Mouse (Mus musculus): ENCODE data around the gene Zfp689.

DNA sequence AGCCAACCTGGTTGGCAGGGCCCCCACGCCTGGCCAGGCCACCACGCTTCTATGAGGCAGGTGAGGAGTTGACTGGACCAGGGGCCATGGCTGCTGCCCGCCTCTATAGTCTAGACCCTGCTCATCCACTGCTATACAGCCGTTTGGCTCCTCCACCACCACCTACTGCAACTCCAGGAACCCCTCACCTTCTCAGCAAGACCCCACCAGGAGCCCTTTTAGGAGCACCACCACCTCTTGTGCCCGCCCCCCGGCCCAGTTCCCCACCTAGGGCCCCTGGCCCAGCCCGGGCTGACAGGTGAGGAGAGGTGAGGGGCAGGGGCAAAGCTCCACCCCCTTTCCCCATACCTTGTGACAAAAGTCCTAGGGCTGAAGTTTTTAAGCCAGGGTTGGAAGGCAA lies 41.0 kb upstream of the Zfp689 start:
- TF ChIP-seq CTCF (IDR thresholded peaks at IDR 0.05; ENCODE audit: insufficient read depth, low read depth, low read length), result no peak
- no peak for TF ChIP-seq POLR2A (IDR thresholded peaks at IDR 0.05; ENCODE audit: insufficient read depth, low read depth, low read length)

Measured in olfactory bulb, adult 2 months (tissue).